Mouse (Mus musculus): ENCODE results near the gene Wdfy4. TPM values are rescaled to one million over a fixed set of nuclear protein-coding genes. Genes with fewer than 3 reads are reported as not detected.

Wdfy4 gene
- polyA plus RNA-seq, 1 experiment = 0.86 TPM

- peak within 1 kb of the TSS; percentile 50 for H3K4me3 ChIP-seq (ENCODE audit: insufficient read depth, low read length)
- peaks cover 5% of the 10 kb centered on the region for H3K4me1 ChIP-seq (ENCODE audit: control insufficient read depth, insufficient read depth, low read length)
- H3K27ac ChIP-seq (ENCODE audit: insufficient read depth, low read length) = 0 out of 2 replicates have a peak within 1 kb of the TSS, but pooled peaks have one; percentile 14
- TF ChIP-seq POLR2A (IDR thresholded peaks at IDR 0.05; ENCODE audit: extremely low read depth, insufficient read depth, low read length) (no peak), CTCF (IDR thresholded peaks at IDR 0.05; ENCODE audit: extremely low read depth, insufficient read depth, low read length) (peak; percentile 94)
Measured at GRCm38 (mm10) chr14:33213823-33214766, 28.8 kb upstream of the Wdfy4 start, which contains the start of gene Arhgap22. Gene Arhgap22, plus strand, starts transcription at chr14:33214026.

GRCm38 (mm10) chr14:33212958-33213309 lies 27.6 kb upstream of the Wdfy4 start:
- H3K4me1 ChIP-seq (ENCODE audit: control insufficient read depth, insufficient read depth, low read length) = peaks cover 5% of the 10 kb centered on the region
- no peak for TF ChIP-seq POLR2A (IDR thresholded peaks at IDR 0.05; ENCODE audit: extremely low read depth, insufficient read depth, low read length)
- no peak for TF ChIP-seq CTCF (IDR thresholded peaks at IDR 0.05; ENCODE audit: extremely low read depth, insufficient read depth, low read length)
- H3K27ac ChIP-seq (ENCODE audit: insufficient read depth, low read length) = no peak overlapping the region

GRCm38 (mm10) chr14:33212271-33212957 lies 27.1 kb upstream of the Wdfy4 start:
- H3K27ac ChIP-seq (ENCODE audit: insufficient read depth, low read length) = no peak overlapping the region
- peaks cover 5% of the 10 kb centered on the region for H3K4me1 ChIP-seq (ENCODE audit: control insufficient read depth, insufficient read depth, low read length)
- no peak for TF ChIP-seq POLR2A (IDR thresholded peaks at IDR 0.05; ENCODE audit: extremely low read depth, insufficient read depth, low read length)
- no peak for TF ChIP-seq CTCF (IDR thresholded peaks at IDR 0.05; ENCODE audit: extremely low read depth, insufficient read depth, low read length)
- H3K4me3 ChIP-seq (ENCODE audit: insufficient read depth, low read length) = no peak overlapping the region

More at GRCm38 (mm10) chr14:33212958-33213309, 27.6 kb upstream of the Wdfy4 start:
- H3K4me3 ChIP-seq (ENCODE audit: insufficient read depth, low read length) = no peak overlapping the region

DNA sequence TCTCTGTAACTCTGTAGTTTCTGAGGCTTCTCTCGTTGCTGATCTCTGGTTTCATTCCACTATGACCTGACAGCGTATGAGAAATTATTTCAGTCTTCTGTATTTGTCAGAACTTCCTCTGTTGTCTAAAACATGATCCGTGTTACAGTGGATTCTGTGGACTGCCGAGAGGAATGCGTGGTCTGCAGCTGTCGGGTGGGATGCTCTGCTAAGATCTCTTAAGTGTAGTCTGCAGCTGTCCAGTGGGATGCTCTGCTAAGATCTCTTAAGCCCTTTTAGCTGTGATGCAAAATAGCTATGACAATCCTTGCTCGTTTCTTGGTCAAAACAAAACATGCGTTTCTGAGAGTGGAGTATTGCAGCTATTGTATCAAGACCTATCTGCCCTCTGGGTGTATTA lies 25.5 kb upstream of the Wdfy4 start:
- H3K4me3 ChIP-seq (ENCODE audit: insufficient read depth, low read length) = no peak overlapping the region
- TF ChIP-seq CTCF (IDR thresholded peaks at IDR 0.05; ENCODE audit: extremely low read depth, insufficient read depth, low read length) (no peak), POLR2A (IDR thresholded peaks at IDR 0.05; ENCODE audit: extremely low read depth, insufficient read depth, low read length) (no peak)

GRCm38 (mm10) chr14:33208331-33208730 lies 23.0 kb upstream of the Wdfy4 start:
- Histone ChIP-seq H3K4me3 (ENCODE audit: insufficient read depth, low read length) (no peak overlapping the region), H3K27ac (ENCODE audit: insufficient read depth, low read length) (no peak overlapping the region), H3K4me1 (ENCODE audit: control insufficient read depth, insufficient read depth, low read length) (no peaks in the 10 kb centered on the region)
- no peak for TF ChIP-seq CTCF (IDR thresholded peaks at IDR 0.05; ENCODE audit: extremely low read depth, insufficient read depth, low read length)
- TF ChIP-seq POLR2A (IDR thresholded peaks at IDR 0.05; ENCODE audit: extremely low read depth, insufficient read depth, low read length) = no peak

More for the DNA sequence above, 25.5 kb upstream of the Wdfy4 start:
- H3K4me1 ChIP-seq (ENCODE audit: control insufficient read depth, insufficient read depth, low read length) = no peaks in the 10 kb centered on the region
- no peak overlapping the region for H3K27ac ChIP-seq (ENCODE audit: insufficient read depth, low read length)

DNA sequence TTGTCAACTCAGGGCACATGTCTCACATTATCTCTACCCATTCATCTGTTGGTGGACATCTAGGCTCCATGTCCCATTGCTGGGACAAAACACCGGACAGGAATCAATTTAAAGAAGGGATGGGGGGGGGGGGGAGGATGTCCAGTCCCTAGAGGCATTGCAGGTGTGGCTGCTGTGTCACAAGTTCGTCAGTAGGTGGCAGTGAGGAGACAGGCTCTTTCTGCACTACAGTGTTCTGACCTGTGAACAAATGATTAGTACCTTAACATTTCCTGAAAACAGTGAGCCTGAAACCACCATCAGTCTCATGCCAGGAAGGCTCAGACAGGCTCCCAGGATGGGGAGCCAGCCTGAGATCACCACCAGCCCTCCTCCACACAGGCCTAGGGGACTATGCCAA lies 21.7 kb upstream of the Wdfy4 start:
- Histone ChIP-seq H3K27ac (ENCODE audit: insufficient read depth, low read length) (no peak overlapping the region), H3K4me3 (ENCODE audit: insufficient read depth, low read length) (no peak overlapping the region), H3K4me1 (ENCODE audit: control insufficient read depth, insufficient read depth, low read length) (no peaks in the 10 kb centered on the region)
- peak; percentile 36 for TF ChIP-seq CTCF (IDR thresholded peaks at IDR 0.05; ENCODE audit: extremely low read depth, insufficient read depth, low read length)
- no peak for TF ChIP-seq POLR2A (IDR thresholded peaks at IDR 0.05; ENCODE audit: extremely low read depth, insufficient read depth, low read length)

- no peak overlapping the region for H3K4me3 ChIP-seq (ENCODE audit: insufficient read depth, low read length)
- no peaks in the 10 kb centered on the region for H3K4me1 ChIP-seq (ENCODE audit: control insufficient read depth, insufficient read depth, low read length)
- no peak for TF ChIP-seq POLR2A (IDR thresholded peaks at IDR 0.05; ENCODE audit: extremely low read depth, insufficient read depth, low read length)
- TF ChIP-seq CTCF (IDR thresholded peaks at IDR 0.05; ENCODE audit: extremely low read depth, insufficient read depth, low read length) = peak; percentile 65
- H3K27ac ChIP-seq (ENCODE audit: insufficient read depth, low read length) = no peak overlapping the region
Measured at GRCm38 (mm10) chr14:33205280-33205965, 20.1 kb upstream of the Wdfy4 start.

GRCm38 (mm10) chr14:33203777-33204176 lies 18.5 kb upstream of the Wdfy4 start:
- TF ChIP-seq CTCF (IDR thresholded peaks at IDR 0.05; ENCODE audit: extremely low read depth, insufficient read depth, low read length) = no peak
- no peak for TF ChIP-seq POLR2A (IDR thresholded peaks at IDR 0.05; ENCODE audit: extremely low read depth, insufficient read depth, low read length)
- H3K27ac ChIP-seq (ENCODE audit: insufficient read depth, low read length) = no peak overlapping the region
- H3K4me1 ChIP-seq (ENCODE audit: control insufficient read depth, insufficient read depth, low read length) = no peaks in the 10 kb centered on the region
- no peak overlapping the region for H3K4me3 ChIP-seq (ENCODE audit: insufficient read depth, low read length)

- Histone ChIP-seq H3K4me1 (ENCODE audit: control insufficient read depth, insufficient read depth, low read length) (no peaks in the 10 kb centered on the region), H3K27ac (ENCODE audit: insufficient read depth, low read length) (no peak overlapping the region), H3K4me3 (ENCODE audit: insufficient read depth, low read length) (no peak overlapping the region)
- TF ChIP-seq CTCF (IDR thresholded peaks at IDR 0.05; ENCODE audit: extremely low read depth, insufficient read depth, low read length) (no peak), POLR2A (IDR thresholded peaks at IDR 0.05; ENCODE audit: extremely low read depth, insufficient read depth, low read length) (no peak)
Measured at GRCm38 (mm10) chr14:33202885-33203284, 17.6 kb upstream of the Wdfy4 start.

Measured in cortical plate, adult 2 months (tissue).